Mouse (Mus musculus): ENCODE data around the gene Mrpl4.

Mrpl4 gene

DNA sequence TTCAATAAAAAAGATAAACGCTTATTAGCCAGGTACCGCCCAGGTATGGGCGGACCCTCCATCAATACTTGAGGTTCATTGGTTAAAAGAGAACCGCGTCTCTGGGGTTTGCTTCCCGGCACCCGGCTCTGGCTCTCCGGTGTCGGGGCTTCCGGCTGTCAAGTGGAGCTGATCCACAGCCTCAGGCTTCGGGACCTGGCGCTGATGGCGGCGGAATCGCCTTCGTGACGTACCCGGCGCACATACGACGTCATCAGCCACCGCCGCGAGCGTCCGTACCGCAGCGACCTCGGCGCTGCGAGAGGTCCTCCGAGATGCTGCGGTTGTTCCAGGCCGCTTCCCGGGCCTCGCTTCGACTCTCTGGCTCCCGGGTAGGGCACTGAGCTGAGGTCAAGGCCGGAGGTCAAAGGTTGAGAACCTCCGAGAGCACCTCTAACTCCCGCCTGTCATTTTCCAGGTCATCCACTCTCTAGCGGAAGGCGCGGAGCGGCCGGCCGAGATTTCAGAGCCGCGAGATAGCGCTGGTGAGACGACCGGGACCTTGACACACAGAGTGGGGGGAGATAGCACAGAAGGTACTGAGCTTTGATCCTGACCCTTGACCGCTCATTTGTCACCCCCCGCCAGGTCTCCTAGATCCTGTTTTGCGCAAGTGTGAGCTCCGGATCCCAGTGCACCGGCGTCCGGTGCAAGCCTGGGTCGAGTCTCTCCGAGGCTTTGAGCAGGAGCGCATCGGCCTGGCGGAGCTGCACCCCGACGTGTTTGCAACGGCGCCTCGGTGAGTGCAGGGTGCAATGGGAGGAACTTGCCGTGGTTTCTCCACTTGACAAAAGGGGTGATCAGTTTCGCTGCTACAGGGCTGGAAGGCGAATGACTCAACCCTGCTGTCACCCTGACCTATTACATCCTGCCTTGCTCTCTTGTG is at the start of gene Mrpl4:
Mrpl4 (plus strand) TSS at position 112 of the 925 bp plus-strand sequence.
- DNase-seq (ENCODE audit: low read depth): peak; percentile 79

DNA sequence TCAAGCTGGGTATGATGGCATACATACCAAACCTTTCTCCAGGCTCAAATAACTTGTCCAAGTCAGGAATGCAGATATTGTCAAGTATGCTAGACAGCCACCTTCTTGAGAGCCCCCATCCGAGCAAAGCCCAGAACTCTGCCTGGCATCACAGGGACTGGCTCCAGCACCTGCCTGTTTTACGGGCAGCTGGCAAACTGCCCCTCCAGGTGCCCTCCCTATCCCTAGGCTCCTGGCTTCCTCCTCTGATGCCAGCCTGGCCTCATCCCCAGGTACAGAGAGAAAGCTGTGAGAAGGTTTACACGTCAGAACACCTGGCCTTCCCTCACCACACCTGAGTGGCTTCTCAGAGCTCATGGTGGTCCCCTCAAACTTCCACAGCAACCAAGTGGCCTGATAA is 45.5 kb upstream of the Mrpl4 start:
- no peak for DNase-seq (ENCODE audit: low read depth)

DNA sequence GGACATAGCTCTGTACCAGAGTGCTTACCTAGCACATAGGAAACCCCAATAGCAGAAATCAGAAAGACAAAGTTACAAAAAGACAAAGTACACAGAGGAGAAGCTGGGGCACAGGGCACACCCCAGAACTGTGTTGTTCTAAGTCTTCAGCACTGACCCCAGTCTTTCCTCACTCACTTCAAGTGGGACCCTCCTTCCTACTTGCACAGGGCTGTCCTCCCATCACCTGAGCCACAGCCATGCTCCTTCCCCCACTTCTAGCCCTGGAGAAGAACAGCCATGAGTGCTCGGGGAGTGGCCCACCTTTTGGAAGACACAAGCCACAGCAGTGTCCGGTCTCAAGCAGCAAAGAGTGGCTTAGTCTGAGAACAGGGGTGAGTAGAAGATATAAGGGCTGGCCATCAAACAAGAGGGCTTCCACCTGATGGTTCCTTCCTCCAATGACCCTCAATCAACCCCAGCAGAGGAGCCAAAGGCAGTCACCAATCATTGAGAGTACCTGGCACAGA is 43.1 kb upstream of the Mrpl4 start, which contains the start of gene Dnmt1:
Dnmt1 (minus strand) TSS at position 459 of the 509 bp plus-strand sequence.
- no peak for DNase-seq (ENCODE audit: low read depth)

DNA sequence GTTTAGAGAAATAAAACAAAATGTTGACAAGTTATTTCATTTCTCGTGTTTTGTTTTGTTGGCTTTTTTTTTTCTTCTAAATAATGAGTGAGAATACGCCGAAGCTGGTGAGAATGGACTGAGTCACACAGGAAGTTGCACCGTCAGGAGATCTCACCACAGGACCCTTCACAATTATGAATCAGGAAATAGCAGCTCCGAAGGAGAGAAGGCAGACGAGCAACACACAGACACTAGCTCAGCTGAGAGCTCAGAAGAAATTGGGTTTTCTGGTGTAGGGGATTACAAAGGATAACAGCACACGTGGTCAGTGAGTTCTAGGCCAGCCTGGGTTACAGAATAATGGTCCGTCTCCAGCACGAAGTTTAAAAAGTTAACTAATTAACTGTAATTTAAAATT is 41.0 kb upstream of the Mrpl4 start:
- DNase-seq (ENCODE audit: low read depth): no peak

DNA sequence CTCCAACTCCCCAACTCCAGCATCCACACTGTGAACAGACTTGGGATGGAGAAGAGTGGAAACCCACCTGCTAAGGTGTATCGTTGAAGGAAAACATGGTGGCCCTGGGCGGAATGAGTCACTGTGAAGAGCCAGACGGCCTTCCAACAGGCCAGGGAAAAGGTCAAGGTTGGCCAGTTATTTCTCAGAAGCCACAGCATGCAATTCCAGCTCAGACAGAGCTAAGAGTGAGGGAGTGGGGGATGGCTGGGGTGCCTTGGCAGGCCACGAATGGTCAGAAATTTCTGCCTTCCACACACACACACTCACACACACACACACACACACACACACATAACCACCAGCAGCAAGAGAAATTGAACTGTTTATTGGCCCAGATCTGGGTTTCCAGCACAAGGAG is 36.9 kb upstream of the Mrpl4 start:
- DNase-seq (ENCODE audit: low read depth): no peak

DNA sequence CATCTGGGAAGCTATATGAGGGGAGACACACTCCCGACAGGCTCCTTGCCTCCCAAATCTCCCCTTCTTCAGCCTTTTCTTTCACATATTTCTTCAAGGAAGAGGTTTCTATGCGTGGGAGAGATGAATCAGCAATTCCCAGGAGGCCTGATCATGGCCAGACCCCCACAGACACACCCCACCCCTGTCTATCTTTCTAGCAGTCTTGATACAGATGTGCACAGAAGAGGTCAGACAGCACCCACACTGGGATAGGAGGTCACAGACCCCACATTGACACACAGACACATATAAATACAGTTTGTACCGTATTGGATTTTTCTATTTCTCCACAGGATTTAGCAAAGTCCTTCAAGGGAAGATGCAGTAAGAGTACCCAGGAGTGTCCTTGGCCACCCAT is 36.5 kb upstream of the Mrpl4 start:
- no peak for DNase-seq (ENCODE audit: low read depth)

DNA sequence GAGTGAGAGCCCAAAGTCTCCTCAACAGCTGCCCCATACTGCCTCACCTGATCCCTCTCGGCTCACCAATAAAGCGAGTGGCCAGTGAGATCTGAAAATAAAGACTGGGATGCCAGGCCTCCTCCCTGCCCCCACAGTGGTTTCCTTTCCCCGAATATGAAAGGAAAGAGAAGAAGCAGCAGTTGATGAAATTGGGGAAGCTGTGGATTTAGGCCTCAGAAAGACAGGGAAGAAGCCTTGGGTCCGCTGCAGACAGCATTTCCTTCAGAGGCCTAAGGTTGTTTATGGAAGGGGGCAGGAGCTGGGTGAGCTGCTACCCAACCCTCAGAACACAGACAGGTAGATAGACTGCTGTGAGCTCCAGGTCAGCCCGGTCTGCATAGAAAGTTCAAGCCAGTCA is 35.8 kb upstream of the Mrpl4 start:
- DNase-seq (ENCODE audit: low read depth): no peak

DNA sequence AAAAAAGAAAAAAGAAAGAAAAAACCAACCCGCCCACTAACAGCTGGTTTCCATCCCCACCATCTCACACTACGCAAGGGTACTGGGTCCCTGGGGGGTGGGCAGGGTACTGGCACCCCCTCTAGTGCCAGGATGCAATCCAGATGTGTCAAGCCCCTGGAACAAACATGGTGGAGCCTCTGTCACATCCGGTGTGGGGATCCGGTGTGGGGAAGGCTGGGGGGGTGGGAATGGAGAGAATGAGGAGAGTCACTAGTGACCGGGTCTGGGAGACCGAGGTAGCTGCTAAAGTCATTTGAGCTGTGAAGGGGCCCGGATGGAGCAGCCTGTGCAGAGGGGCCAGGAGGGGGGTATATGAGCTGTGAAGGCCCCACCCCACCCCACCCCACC is 30.8 kb upstream of the Mrpl4 start:
- DNase-seq (ENCODE audit: low read depth): no peak

DNA sequence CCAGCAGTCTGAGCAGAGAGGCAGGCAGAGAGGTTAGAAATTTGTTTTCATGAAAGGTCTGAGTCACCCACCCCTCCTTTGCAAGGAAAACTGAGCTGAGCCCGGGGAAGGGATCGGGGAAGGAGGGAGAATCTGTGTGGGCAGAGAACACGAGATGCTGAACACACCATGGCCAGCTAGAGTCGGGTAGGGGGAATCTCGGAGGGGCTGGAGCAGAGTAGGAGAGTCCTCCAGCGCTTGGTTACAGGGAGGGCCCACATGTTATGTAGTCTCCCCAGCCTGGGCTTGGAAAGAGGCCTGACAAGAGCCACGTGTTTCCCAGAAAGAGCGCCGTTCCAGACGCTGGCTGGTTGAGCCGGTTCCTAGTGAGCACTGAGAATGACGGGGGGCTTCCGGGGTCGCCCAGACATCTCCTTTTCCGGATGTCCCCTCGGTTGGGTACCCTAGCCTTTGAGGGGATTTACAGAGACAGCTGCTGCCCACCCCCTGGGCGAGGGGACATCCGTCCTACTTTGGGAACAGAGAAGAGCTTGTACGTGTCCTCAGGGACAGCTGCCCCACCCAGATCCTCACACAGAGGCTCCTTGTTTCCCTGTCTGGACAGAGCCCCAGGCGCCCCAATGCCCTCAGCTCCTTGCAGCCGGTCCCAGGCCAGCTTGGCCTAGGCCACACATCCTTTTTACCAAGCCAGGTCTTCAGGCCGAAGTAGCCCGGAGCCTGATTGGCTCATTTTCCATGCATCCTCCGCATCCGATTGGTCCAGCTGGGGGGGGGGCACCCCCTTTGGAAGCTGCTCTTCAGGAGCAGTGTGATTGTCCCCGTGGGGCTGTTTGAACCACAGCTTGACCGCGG is 30.2 kb upstream of the Mrpl4 start:
- DNase-seq (ENCODE audit: low read depth): no peak

DNA sequence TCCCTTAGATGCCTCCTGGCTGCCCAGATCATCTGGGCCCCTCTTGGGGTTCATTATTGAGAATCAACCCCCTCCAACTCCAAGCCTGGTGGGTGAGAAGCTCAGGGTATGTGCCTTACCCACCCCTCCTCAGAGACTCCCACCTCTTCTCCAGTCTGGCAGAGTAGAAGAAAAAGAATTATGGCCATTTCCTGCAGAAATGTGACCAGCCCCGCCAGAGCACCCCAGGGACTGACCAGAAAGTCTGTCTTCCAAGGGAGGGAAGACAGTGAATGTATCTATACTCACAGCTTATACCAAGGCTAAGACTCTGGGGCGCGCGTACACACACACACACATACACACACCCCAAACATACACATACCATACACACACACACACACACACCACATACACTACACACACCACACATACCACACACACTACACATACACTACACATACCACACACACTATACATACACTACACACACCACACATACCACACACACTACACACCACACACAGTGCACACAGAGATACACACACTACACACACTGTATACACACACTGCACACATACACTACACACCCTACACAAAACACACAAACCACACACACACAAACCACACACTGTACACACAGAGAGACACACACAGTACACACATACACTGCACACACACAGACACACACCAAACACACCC is 29.4 kb upstream of the Mrpl4 start:
- no peak for DNase-seq (ENCODE audit: low read depth)

DNA sequence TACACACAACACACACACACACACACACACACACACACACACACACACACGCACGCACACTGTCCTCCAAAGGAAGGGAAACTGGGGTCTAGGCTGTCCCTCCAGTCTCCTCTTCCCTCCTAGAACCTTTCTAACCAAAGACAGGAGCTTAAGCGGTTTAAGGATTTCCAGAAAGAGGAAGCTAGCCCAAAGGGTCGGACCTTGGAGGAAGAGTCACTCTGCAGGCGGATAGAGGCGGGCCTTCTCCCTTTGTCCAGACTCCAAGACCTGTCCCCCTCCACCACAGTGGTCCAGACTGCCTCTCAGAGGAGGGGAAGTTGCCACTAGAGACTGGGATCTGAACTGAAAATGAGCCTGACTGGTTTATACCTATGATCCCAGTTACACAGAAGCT is 28.9 kb upstream of the Mrpl4 start:
- DNase-seq (ENCODE audit: low read depth): no peak

DNA sequence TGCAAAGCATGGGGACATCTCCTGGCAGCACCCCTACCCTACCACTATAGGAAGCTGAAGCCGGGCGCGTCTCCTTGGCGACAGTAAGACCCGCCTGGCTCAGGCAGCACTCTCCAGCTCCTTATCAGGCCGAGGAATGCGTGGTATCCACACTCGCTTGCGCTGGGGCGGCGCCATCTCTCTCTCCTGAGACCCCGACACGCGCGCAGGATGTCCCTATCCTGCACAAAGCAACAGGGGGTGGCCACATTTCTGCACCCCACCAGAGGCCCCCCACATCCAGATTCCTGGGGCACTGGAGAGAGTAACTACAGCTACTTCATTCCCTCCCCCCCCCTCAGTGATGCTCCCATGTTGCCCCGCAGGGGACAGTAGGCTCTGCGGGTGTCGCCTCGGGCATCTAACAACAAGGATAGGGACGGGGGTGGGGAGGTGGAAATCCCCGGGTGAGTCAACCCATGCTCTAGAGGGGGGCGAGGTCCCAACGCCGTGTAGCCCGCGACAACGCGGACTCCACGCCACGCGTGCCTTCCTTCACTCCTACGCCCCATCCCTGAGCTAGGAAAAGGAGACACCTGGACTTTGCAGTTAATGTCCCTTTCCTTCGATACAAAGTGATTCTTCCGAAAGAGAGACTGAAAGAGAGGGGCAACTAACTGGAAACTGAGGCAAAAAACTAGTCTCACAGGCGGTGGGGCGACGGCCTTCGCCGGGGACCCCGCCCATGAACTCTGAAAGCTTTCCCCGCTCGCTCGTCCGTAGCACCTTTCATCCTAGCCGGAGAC is 26.9 kb upstream of the Mrpl4 start:
- no peak for DNase-seq (ENCODE audit: low read depth)

DNA sequence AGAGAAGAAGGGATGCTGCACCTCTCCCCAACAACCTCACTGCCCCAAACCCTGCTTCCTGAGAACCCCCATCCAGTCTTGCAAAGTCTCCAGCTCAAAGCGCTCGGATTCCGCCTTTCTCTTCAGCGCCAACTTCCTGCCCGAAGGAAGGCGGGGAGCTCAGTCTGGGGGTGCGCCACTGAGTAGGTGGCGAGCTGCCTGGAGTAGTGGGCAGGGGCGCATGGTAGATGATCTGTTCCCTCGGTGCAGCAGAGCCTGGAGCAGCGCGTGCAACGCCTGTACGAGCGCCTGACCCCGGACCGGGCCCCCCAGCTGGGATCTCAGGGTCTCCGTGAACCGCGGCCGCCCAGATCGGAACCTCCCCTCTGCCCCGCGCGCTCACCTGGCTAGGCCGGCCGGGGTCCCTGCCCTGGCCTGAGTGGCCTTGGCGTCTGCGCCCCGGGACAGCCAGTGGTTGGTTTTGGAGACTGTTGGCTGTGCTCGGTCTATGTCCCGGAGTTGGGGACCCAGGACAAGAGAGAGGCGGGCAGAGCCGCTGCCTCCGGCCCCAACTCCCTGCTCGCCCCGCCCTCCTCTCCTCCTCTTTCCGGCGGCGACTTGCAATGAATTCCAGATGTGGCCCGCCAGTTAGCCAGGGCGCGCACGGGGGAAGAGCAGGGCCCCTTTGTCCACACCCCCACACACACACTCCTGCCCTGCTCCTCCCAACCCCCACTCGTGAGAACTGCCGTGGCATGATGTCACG is 26.1 kb upstream of the Mrpl4 start, which contains the start of gene S1pr2:
S1pr2 (minus strand) TSS at position 566 of the 745 bp plus-strand sequence.
- peak; percentile 49 for DNase-seq (ENCODE audit: low read depth)

DNA sequence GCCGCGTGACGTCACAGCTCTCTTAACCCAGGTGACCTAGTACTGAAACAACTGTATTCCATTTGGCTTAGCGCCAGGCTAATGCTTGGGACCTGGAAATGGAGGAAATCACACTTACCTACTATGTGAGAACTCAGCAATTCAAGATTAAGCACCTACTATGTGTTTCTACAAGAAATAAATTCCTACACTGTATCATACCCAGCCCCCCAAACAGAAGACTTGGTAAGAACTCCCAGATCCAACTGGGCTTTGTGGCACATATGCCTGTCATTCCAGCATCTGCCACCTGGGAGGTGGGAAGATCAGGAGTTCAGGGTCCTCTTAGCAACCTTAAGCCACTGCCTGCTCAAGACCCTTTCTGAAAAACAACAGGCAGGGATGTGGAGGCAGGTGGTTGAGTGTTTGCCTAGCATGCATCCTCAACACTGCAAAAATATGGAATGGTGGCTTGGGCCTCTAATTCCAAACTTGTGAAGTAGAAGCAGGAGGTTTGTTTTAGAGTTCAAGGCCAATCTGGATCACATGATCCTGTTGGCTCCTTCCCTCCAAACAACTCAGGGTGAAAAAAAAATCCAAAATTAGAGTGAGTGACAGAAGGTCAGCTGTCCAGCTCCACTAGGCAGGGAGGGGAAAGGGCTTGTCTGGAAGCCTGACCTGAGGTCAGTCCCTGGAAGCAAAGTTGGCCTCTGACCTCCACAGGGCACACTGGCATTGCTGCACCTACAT is 25.4 kb upstream of the Mrpl4 start:
- no peak for DNase-seq (ENCODE audit: low read depth)

DNA sequence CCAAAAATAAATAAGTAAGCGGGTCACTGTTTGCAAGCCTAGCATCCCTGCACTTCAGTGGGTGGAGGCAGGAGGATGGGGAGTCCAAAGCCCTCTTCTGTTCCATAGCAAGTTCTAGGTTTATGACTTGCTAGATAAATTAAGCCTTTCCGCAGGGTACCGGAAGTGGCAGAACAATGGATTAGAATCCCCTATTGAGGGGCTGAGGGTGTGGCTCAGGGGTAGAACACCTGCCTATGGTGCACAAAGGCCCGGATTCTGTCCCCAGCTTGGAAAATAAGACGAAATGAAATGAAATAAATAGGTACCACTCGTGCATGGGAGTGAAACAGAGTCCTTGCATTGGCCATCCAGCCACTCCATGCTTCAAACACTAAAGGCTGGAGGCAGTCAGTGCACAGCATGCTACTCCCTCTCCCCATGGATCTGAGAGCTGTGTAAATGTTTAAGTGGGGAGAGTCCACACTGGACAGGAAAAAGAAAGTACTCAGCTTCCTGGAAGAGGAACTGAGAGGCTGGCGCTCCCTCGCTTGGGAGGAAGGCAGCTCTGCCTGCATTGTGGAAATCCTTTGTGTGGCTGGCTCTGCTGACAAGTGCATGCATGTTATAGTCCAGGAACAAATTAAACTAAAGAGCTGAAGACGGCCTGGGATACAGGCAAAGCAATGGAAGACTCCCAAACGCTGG is 24.0 kb upstream of the Mrpl4 start:
- no peak for DNase-seq (ENCODE audit: low read depth)

DNA sequence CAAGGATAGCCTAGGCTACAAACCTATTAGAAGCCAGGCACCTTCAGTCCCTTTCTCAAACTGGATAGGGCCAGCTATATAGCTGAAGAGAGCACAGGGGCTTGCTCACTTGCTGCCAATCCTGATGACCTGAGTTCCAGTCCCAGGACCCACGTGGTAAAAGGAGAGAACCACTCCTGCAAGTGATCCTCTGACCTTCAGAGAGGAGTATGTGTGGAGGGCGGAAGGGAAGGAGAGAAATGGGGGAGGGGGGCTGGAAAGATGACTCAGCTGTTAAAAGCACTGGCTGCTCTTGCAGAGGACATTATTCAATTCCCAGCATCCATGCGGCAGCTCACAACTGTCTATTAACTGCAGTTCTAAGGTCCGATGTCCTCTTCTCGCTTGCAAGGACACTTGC is 23.4 kb upstream of the Mrpl4 start:
- DNase-seq (ENCODE audit: low read depth): no peak

DNA sequence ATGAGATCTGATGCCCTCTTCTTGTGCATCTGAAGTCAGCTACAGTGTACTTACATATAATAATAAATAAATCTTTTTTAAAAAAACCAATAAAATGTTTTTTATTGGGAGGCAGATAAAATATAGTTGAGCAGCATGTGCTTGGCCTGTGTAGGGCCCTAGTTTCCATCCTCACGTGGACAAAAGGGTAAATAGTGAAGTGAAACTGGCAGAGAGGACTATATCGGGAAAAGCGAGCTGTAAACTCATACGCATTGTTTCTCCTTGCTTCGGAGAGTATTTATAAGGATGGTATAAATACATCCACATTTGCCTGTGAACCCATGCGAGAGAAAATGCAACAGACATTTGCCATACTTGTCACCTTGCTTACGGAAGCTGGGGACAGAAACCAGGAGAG is 22.8 kb upstream of the Mrpl4 start:
- DNase-seq (ENCODE audit: low read depth): no peak

DNA sequence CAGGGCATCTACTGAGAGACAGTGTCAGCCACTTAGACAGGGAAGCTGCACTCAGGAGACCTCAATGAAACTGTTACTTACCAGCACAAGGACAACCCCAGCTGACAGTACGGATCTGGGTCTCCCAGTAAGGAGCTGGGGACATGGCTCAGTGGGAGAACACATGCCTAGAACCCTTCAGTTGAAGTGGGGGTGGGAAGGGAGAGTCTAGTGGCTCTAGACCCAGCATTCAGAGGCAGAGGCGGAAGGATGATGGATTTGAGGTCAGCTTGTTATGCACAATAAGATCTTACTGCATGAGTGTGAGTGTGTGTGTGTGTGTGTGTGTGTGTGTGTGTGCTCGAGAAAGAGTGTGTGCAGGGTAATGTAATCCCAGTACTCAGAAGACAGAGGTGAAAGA is 20.4 kb upstream of the Mrpl4 start:
- DNase-seq (ENCODE audit: low read depth): no peak

DNA sequence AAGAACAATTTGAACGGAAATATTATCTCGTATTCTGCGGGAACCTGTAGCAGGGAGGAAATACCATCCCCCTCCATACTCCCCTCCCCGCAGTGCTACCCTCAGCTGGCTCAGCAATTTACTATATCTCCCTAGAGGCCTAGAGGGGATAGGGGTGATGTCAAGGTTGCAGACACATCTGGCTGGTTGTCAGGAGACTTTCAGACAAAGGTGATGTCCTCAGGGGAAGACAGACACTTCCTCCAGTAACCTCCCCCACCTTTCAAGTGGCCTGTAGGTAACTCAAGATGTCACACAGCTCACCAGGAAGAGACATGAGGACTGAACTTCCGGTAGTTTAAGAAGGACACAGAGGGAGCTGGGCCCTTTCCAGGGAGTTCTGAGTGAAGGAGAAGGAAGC is 19.4 kb upstream of the Mrpl4 start:
- no peak for DNase-seq (ENCODE audit: low read depth)

Data from c-Kit-positive CD71-positive TER-119-negative erythroid progenitor cells, embryonic 14.5 days (primary cell).